Mouse (Mus musculus): ENCODE results near the gene Slc35g2. TPM values are rescaled to one million over a fixed set of nuclear protein-coding genes. Genes with fewer than 3 reads are reported as not detected.

The Slc35g2 gene
- total and polyA plus RNA-seq, 3 experiments: not detected

GRCm38 (mm10) chr9:100560251-100560890 lies 10.5 kb downstream of the Slc35g2 start:
- TF ChIP-seq IRF4 (IDR thresholded peaks at IDR 0.05; ENCODE audit: low read depth, low read length): no peak
- TF ChIP-seq MXI1 (IDR thresholded peaks at IDR 0.05; ENCODE audit: low read depth, low read length): no peak
- TF ChIP-seq POLR2AphosphoS2 (IDR thresholded peaks at IDR 0.05; ENCODE audit: low read depth, low read length): no peak
- no peak for TF ChIP-seq RCOR1 (conservative IDR thresholded peaks at IDR 0.05; ENCODE audit: low read depth, low read length)
- Histone ChIP-seq H3K36me3 (replicated peaks in 1 of 2; ENCODE audit: control insufficient read depth in 1 of 2, insufficient read depth in 1 of 2, low read length in 1 of 2) (no peaks in the 10 kb centered on the region), H3K4me2 (ENCODE audit: insufficient read depth, low read depth, poor library complexity, severe bottlenecking) (no peak overlapping the region), H3K27me3 (replicated peaks) (no peaks in the 10 kb centered on the region), H3K4me3 (replicated peaks in 1 of 3; ENCODE audit: low read depth in 2 of 3, low read length in 2 of 3, poor library complexity in 1 of 3) (no peak overlapping the region), H3K79me2 (replicated peaks; ENCODE audit: control insufficient read depth, extremely low read depth, insufficient read depth, poor library complexity, severe bottlenecking) (no peaks in the 10 kb centered on the region), H3K9ac (ENCODE audit: insufficient read depth, low read depth) (no peak overlapping the region), H3K9me3 (replicated peaks; ENCODE audit: low read length) (no peaks in the 10 kb centered on the region), H3K27ac (ENCODE audit: insufficient read depth, low read depth) (no peak overlapping the region), H3K4me1 (ENCODE audit: control insufficient read depth in 1 of 2, insufficient read depth in 2 of 2) (no peaks in the 10 kb centered on the region)
- dilution Hi-C loops (cut with MboI; ENCODE audit: extremely low pct_ligation_motif_present, extremely low pct_unique_long_range_greater_than_20kb, low sequenced_read_pairs): no loop called here
- in situ Hi-C loops (cut with MboI; ENCODE audit: low pct_ligation_motif_present, low pct_unique_long_range_greater_than_20kb, low sequenced_read_pairs): no loop called here
- no peak for DNase-seq (ENCODE audit: extremely low read depth)

GRCm38 (mm10) chr9:100558991-100559390 lies 11.9 kb downstream of the Slc35g2 start:
- TF ChIP-seq PAX5 (IDR thresholded peaks at IDR 0.05; ENCODE audit: low read length): no peak
- no peak for TF ChIP-seq MAFK (IDR thresholded peaks at IDR 0.05; ENCODE audit: insufficient replicate concordance, low read length)
- TF ChIP-seq EP300 (IDR thresholded peaks at IDR 0.05; ENCODE audit: low read length): no peak
- TF ChIP-seq USF1 (IDR thresholded peaks at IDR 0.05; ENCODE audit: low read depth, low read length): no peak
- no peak for TF ChIP-seq RCOR1 (conservative IDR thresholded peaks at IDR 0.05; ENCODE audit: low read depth, low read length)
- TF ChIP-seq MYC (IDR thresholded peaks at IDR 0.05; ENCODE audit: low read depth, low read length): no peak
- TF ChIP-seq E2F4 (IDR thresholded peaks at IDR 0.05; ENCODE audit: insufficient replicate concordance, low read depth, low read length): no peak
- no peak for TF ChIP-seq POLR2A (IDR thresholded peaks at IDR 0.05; ENCODE audit: low read depth, low read length)
- no peak for TF ChIP-seq ELF1 (IDR thresholded peaks at IDR 0.05; ENCODE audit: low read depth, low read length)
- TF ChIP-seq KAT2A (IDR thresholded peaks at IDR 0.05; ENCODE audit: insufficient replicate concordance, low read length): no peak
- no peak for TF ChIP-seq GABPA (IDR thresholded peaks at IDR 0.05; ENCODE audit: insufficient replicate concordance, low read depth, low read length)
- dilution Hi-C loops (cut with MboI; ENCODE audit: extremely low pct_ligation_motif_present, extremely low pct_unique_long_range_greater_than_20kb, low sequenced_read_pairs) (no loop called here), in situ Hi-C loops (cut with MboI; ENCODE audit: low pct_ligation_motif_present, low pct_unique_long_range_greater_than_20kb, low sequenced_read_pairs) (no loop called here)
- no peak overlapping the region for H3K27ac ChIP-seq (ENCODE audit: insufficient read depth, low read depth)
- H3K27me3 ChIP-seq (replicated peaks): no peaks in the 10 kb centered on the region
- no peaks in the 10 kb centered on the region for H3K79me2 ChIP-seq (replicated peaks; ENCODE audit: control insufficient read depth, extremely low read depth, insufficient read depth, poor library complexity, severe bottlenecking)
- no peak overlapping the region for H3K9ac ChIP-seq (ENCODE audit: insufficient read depth, low read depth)
- no peak overlapping the region for H3K4me2 ChIP-seq (ENCODE audit: insufficient read depth, low read depth, poor library complexity, severe bottlenecking)
- H3K36me3 ChIP-seq (replicated peaks in 1 of 2; ENCODE audit: control insufficient read depth in 1 of 2, insufficient read depth in 1 of 2, low read length in 1 of 2): no peaks in the 10 kb centered on the region
- no peaks in the 10 kb centered on the region for H3K9me3 ChIP-seq (replicated peaks; ENCODE audit: low read length)
- H3K4me1 ChIP-seq (ENCODE audit: control insufficient read depth in 1 of 2, insufficient read depth in 2 of 2): no peaks in the 10 kb centered on the region
- DNase-seq (ENCODE audit: extremely low read depth): no peak
- no peak overlapping the region for H3K4me3 ChIP-seq (replicated peaks in 1 of 3; ENCODE audit: low read depth in 2 of 3, low read length in 2 of 3, poor library complexity in 1 of 3)
